Mouse (Mus musculus): Measurements from ENCODE around the gene Cacnb2. TPM values are rescaled to one million over a fixed set of nuclear protein-coding genes. Genes with fewer than 3 reads are reported as not detected.

The Cacnb2 gene
- total and polyA plus RNA-seq, 2 experiments from 2014 or later: 10.9 to 28.7 TPM

- DNase-seq (ENCODE audit: low spot score): no peak
- ATAC-seq (ENCODE audit: low FRiP score): no peak
- H3K4me2 ChIP-seq (ENCODE audit: low read depth, low read length, poor library complexity, severe bottlenecking): no peak overlapping the region
- H3K9me3 ChIP-seq (ENCODE audit: low read length): no peaks in the 10 kb centered on the region
- H3K9ac ChIP-seq (replicated peaks; ENCODE audit: low read length, poor library complexity, severe bottlenecking): no peak overlapping the region
- WGBS: 94% methylated on average over 8 of the region's 8 CpGs
- H3K4me1 ChIP-seq (ENCODE audit: insufficient read depth, low read length): no peaks in the 10 kb centered on the region
- no peaks in the 10 kb centered on the region for H3K27me3 ChIP-seq (ENCODE audit: insufficient read depth, low read length)
- no peak overlapping the region for H3K27ac ChIP-seq (ENCODE audit: low read depth, low read length)
- H3K4me3 ChIP-seq (ENCODE audit: low read depth, low read length): no peak overlapping the region
- no peak for TF ChIP-seq CTCF (IDR thresholded peaks at IDR 0.05)
- no peaks in the 10 kb centered on the region for H3K36me3 ChIP-seq (ENCODE audit: insufficient read depth, low read length)
Measured at GRCm38 (mm10) chr2:14672117-14672516, 69.2 kb downstream of the Cacnb2 start.

- Histone ChIP-seq H3K9ac (replicated peaks; ENCODE audit: low read length, poor library complexity, severe bottlenecking) (no peak overlapping the region), H3K27ac (ENCODE audit: low read depth, low read length) (no peak overlapping the region), H3K27me3 (ENCODE audit: insufficient read depth, low read length) (no peaks in the 10 kb centered on the region), H3K4me1 (ENCODE audit: insufficient read depth, low read length) (no peaks in the 10 kb centered on the region), H3K36me3 (ENCODE audit: insufficient read depth, low read length) (no peaks in the 10 kb centered on the region), H3K9me3 (ENCODE audit: low read length) (no peaks in the 10 kb centered on the region), H3K4me2 (ENCODE audit: low read depth, low read length, poor library complexity, severe bottlenecking) (no peak overlapping the region), H3K4me3 (ENCODE audit: low read depth, low read length) (no peak overlapping the region)
- 19% methylated on average over 6 of the region's 6 CpGs for WGBS
- ATAC-seq (ENCODE audit: low FRiP score) (no peak), DNase-seq (ENCODE audit: low spot score) (peak; percentile 75)
- peak; percentile 88 for TF ChIP-seq CTCF (IDR thresholded peaks at IDR 0.05)
Measured at GRCm38 (mm10) chr2:14676885-14677516, 74.1 kb downstream of the Cacnb2 start.

- TF ChIP-seq CTCF (IDR thresholded peaks at IDR 0.05): no peak
- H3K9ac ChIP-seq (replicated peaks; ENCODE audit: low read length, poor library complexity, severe bottlenecking): no peak overlapping the region
- no peaks in the 10 kb centered on the region for H3K4me1 ChIP-seq (ENCODE audit: insufficient read depth, low read length)
- H3K27me3 ChIP-seq (ENCODE audit: insufficient read depth, low read length): no peaks in the 10 kb centered on the region
- H3K9me3 ChIP-seq (ENCODE audit: low read length): no peaks in the 10 kb centered on the region
- DNase-seq (ENCODE audit: low spot score): no peak
- no peaks in the 10 kb centered on the region for H3K36me3 ChIP-seq (ENCODE audit: insufficient read depth, low read length)
- no peak overlapping the region for H3K4me3 ChIP-seq (ENCODE audit: low read depth, low read length)
- no peak for ATAC-seq (ENCODE audit: low FRiP score)
- no peak overlapping the region for H3K27ac ChIP-seq (ENCODE audit: low read depth, low read length)
- H3K4me2 ChIP-seq (ENCODE audit: low read depth, low read length, poor library complexity, severe bottlenecking): no peak overlapping the region
Measured at GRCm38 (mm10) chr2:14684231-14684630, 81.3 kb downstream of the Cacnb2 start.

- Histone ChIP-seq H3K9me3 (ENCODE audit: low read length) (no peaks in the 10 kb centered on the region), H3K9ac (replicated peaks; ENCODE audit: low read length, poor library complexity, severe bottlenecking) (no peak overlapping the region), H3K4me2 (ENCODE audit: low read depth, low read length, poor library complexity, severe bottlenecking) (no peak overlapping the region), H3K4me3 (ENCODE audit: low read depth, low read length) (no peak overlapping the region), H3K27ac (ENCODE audit: low read depth, low read length) (no peak overlapping the region), H3K4me1 (ENCODE audit: insufficient read depth, low read length) (no peaks in the 10 kb centered on the region), H3K27me3 (ENCODE audit: insufficient read depth, low read length) (no peaks in the 10 kb centered on the region), H3K36me3 (ENCODE audit: insufficient read depth, low read length) (no peaks in the 10 kb centered on the region)
- WGBS: 69% methylated on average over 1 of the region's 1 CpGs
- no peak for ATAC-seq (ENCODE audit: low FRiP score)
- peak; percentile 80 for TF ChIP-seq CTCF (IDR thresholded peaks at IDR 0.05)
- DNase-seq (ENCODE audit: low spot score): peak; percentile 73
Measured at GRCm38 (mm10) chr2:14702973-14703645, 100.2 kb downstream of the Cacnb2 start.

GRCm38 (mm10) chr2:14703676-14704075 is 100.8 kb downstream of the Cacnb2 start:
- Histone ChIP-seq H3K9me3 (ENCODE audit: low read length) (no peaks in the 10 kb centered on the region), H3K4me1 (ENCODE audit: insufficient read depth, low read length) (no peaks in the 10 kb centered on the region), H3K9ac (replicated peaks; ENCODE audit: low read length, poor library complexity, severe bottlenecking) (no peak overlapping the region), H3K27ac (ENCODE audit: low read depth, low read length) (no peak overlapping the region), H3K27me3 (ENCODE audit: insufficient read depth, low read length) (no peaks in the 10 kb centered on the region), H3K36me3 (ENCODE audit: insufficient read depth, low read length) (no peaks in the 10 kb centered on the region), H3K4me2 (ENCODE audit: low read depth, low read length, poor library complexity, severe bottlenecking) (no peak overlapping the region), H3K4me3 (ENCODE audit: low read depth, low read length) (no peak overlapping the region)
- DNase-seq (ENCODE audit: low spot score) (no peak), ATAC-seq (ENCODE audit: low FRiP score) (no peak)
- 89% methylated on average over 4 of the region's 4 CpGs for WGBS
- no peak for TF ChIP-seq CTCF (IDR thresholded peaks at IDR 0.05)

- no peak for TF ChIP-seq CTCF (IDR thresholded peaks at IDR 0.05)
- no peak for ATAC-seq (ENCODE audit: low FRiP score)
Measured at GRCm38 (mm10) chr2:14710247-14710646, 107.4 kb downstream of the Cacnb2 start.

More at GRCm38 (mm10) chr2:14710247-14710646, 107.4 kb downstream of the Cacnb2 start:
- Histone ChIP-seq H3K9ac (replicated peaks; ENCODE audit: low read length, poor library complexity, severe bottlenecking) (no peak overlapping the region), H3K4me2 (ENCODE audit: low read depth, low read length, poor library complexity, severe bottlenecking) (no peak overlapping the region), H3K9me3 (ENCODE audit: low read length) (no peaks in the 10 kb centered on the region), H3K27ac (ENCODE audit: low read depth, low read length) (no peak overlapping the region), H3K27me3 (ENCODE audit: insufficient read depth, low read length) (no peaks in the 10 kb centered on the region), H3K4me1 (ENCODE audit: insufficient read depth, low read length) (no peaks in the 10 kb centered on the region), H3K36me3 (ENCODE audit: insufficient read depth, low read length) (no peaks in the 10 kb centered on the region), H3K4me3 (ENCODE audit: low read depth, low read length) (no peak overlapping the region)
- no peak for DNase-seq (ENCODE audit: low spot score)
- 88% methylated on average over 8 of the region's 8 CpGs for WGBS

All from midbrain, postnatal 0 days (tissue).